Mouse (Mus musculus): ENCODE results near the gene Pif1.

DNA sequence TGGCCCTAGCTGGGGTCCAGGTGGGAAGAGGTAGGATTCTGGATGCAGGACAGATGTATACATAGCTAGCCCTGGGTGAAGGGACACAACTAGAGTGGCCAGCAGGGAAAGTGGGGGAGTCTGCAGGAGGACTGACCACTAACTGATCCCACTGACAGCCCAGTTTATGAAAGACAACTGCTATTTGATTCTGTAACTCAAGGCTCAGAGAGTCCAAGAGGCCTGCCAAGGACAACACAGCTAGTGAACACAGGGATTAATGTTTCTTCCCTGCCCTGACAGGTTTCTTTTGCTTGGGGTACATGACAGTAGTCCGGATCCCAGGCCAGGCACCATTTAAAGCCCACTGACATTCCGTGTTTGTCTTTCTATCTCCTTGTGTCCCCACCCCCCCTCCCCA, 20.2 kb downstream of the Pif1 start:
- no peak for TF ChIP-seq CTCF (IDR thresholded peaks at IDR 0.05; ENCODE audit: low read depth)
- TF ChIP-seq EP300 (IDR thresholded peaks at IDR 0.05; ENCODE audit: low read depth), result no peak
